Mouse (Mus musculus): ENCODE data around the gene Hoxa11. TPM values are rescaled to one million over a fixed set of nuclear protein-coding genes. Genes with fewer than 3 reads are reported as not detected.

Gene Hoxa11
- polyA plus RNA-seq, 1 experiment from 2014 or later = 66.3 TPM

GRCm38 (mm10) chr6:52241001-52241621, 4.5 kb downstream of the Hoxa11 start:
- no peaks in the 10 kb centered on the region for H3K27me3 ChIP-seq (ENCODE audit: control insufficient read depth, insufficient read depth, low read length)
- 2% methylated on average over 9 of the region's 9 CpGs for WGBS
- ATAC-seq (ENCODE audit: insufficient number of reproducible peaks, low FRiP score, low TSS enrichment, low read depth) (no peak), DNase-seq (ENCODE audit: low spot score) (peak; percentile 68)
- no peaks in the 10 kb centered on the region for H3K9me3 ChIP-seq (ENCODE audit: control insufficient read depth, low read length)
- H3K4me2 ChIP-seq (ENCODE audit: low read depth, severe bottlenecking) = peak overlapping the region; percentile 83
- H3K4me1 ChIP-seq (ENCODE audit: control insufficient read depth, insufficient read depth, low read length) = peaks cover 15% of the 10 kb centered on the region
- H3K4me3 ChIP-seq (ENCODE audit: low read depth, low read length) = peak overlapping the region; percentile 99
- H3K9ac ChIP-seq (ENCODE audit: low read length) = peak overlapping the region; percentile 100
- H3K27ac ChIP-seq (replicated peaks; ENCODE audit: low read depth, low read length) = peak overlapping the region; percentile 99
- no peaks in the 10 kb centered on the region for H3K36me3 ChIP-seq (ENCODE audit: control insufficient read depth, insufficient read depth, low read length)

GRCm38 (mm10) chr6:52240389-52241000, 5.1 kb downstream of the Hoxa11 start, which contains the start of gene Hoxa10:
TSS of gene Hoxa10 (minus strand) at chr6:52240854.
- Histone ChIP-seq H3K27me3 (ENCODE audit: control insufficient read depth, insufficient read depth, low read length) (no peaks in the 10 kb centered on the region), H3K4me1 (ENCODE audit: control insufficient read depth, insufficient read depth, low read length) (peaks cover 15% of the 10 kb centered on the region), H3K9me3 (ENCODE audit: control insufficient read depth, low read length) (no peaks in the 10 kb centered on the region), H3K9ac (ENCODE audit: low read length) (peak within 1 kb of the TSS; percentile 100), H3K4me2 (ENCODE audit: low read depth, severe bottlenecking) (peak within 1 kb of the TSS; percentile 83), H3K4me3 (ENCODE audit: low read depth, low read length) (peak within 1 kb of the TSS; percentile 99), H3K36me3 (ENCODE audit: control insufficient read depth, insufficient read depth, low read length) (no peaks in the 10 kb centered on the region), H3K27ac (replicated peaks; ENCODE audit: low read depth, low read length) (peak within 1 kb of the TSS; percentile 99)
- DNase-seq (ENCODE audit: low spot score) (no peak), ATAC-seq (ENCODE audit: insufficient number of reproducible peaks, low FRiP score, low TSS enrichment, low read depth) (peak; percentile 45)
- WGBS = under 1% methylated on average over 35 of the region's 35 CpGs

- under 1% methylated on average over 30 of the region's 30 CpGs for WGBS
- H3K4me1 ChIP-seq (ENCODE audit: control insufficient read depth, insufficient read depth, low read length) = peaks cover 15% of the 10 kb centered on the region
These were observed 5.8 kb downstream of the Hoxa11 start for GRCm38 (mm10) chr6:52239625-52240388.

GRCm38 (mm10) chr6:52238976-52239375, 6.6 kb downstream of the Hoxa11 start:
- Histone ChIP-seq H3K27ac (replicated peaks; ENCODE audit: low read depth, low read length) (peak overlapping the region; percentile 99), H3K4me1 (ENCODE audit: control insufficient read depth, insufficient read depth, low read length) (peaks cover 15% of the 10 kb centered on the region), H3K36me3 (ENCODE audit: control insufficient read depth, insufficient read depth, low read length) (peaks cover 1% of the 10 kb centered on the region; the same call in 1 of the 2 replicates), H3K9ac (ENCODE audit: low read length) (peak overlapping the region; percentile 100), H3K27me3 (ENCODE audit: control insufficient read depth, insufficient read depth, low read length) (no peaks in the 10 kb centered on the region), H3K9me3 (ENCODE audit: control insufficient read depth, low read length) (no peaks in the 10 kb centered on the region), H3K4me3 (ENCODE audit: low read depth, low read length) (peak overlapping the region; percentile 99), H3K4me2 (ENCODE audit: low read depth, severe bottlenecking) (peak overlapping the region; percentile 75)
- DNase-seq (ENCODE audit: low spot score) (peak; percentile 75), ATAC-seq (ENCODE audit: insufficient number of reproducible peaks, low FRiP score, low TSS enrichment, low read depth) (no peak)
- 0% methylated on average over 7 of the region's 7 CpGs for WGBS

More at GRCm38 (mm10) chr6:52239625-52240388, 5.8 kb downstream of the Hoxa11 start:
- ATAC-seq (ENCODE audit: insufficient number of reproducible peaks, low FRiP score, low TSS enrichment, low read depth) (no peak), DNase-seq (ENCODE audit: low spot score) (peak; percentile 73)
- H3K4me2 ChIP-seq (ENCODE audit: low read depth, severe bottlenecking) = peak overlapping the region; percentile 83
- H3K27ac ChIP-seq (replicated peaks; ENCODE audit: low read depth, low read length) = peak overlapping the region; percentile 99
- peak overlapping the region; percentile 100 for H3K9ac ChIP-seq (ENCODE audit: low read length)
- no peaks in the 10 kb centered on the region for H3K36me3 ChIP-seq (ENCODE audit: control insufficient read depth, insufficient read depth, low read length)
- H3K27me3 ChIP-seq (ENCODE audit: control insufficient read depth, insufficient read depth, low read length) = no peaks in the 10 kb centered on the region
- H3K4me3 ChIP-seq (ENCODE audit: low read depth, low read length) = peak overlapping the region; percentile 99
- H3K9me3 ChIP-seq (ENCODE audit: control insufficient read depth, low read length) = no peaks in the 10 kb centered on the region

- DNase-seq (ENCODE audit: low spot score) (peak; percentile 69), ATAC-seq (ENCODE audit: insufficient number of reproducible peaks, low FRiP score, low TSS enrichment, low read depth) (no peak)
- peak overlapping the region; percentile 99 for H3K27ac ChIP-seq (replicated peaks; ENCODE audit: low read depth, low read length)
- H3K4me3 ChIP-seq (ENCODE audit: low read depth, low read length) = peak overlapping the region; percentile 99
- no peaks in the 10 kb centered on the region for H3K9me3 ChIP-seq (ENCODE audit: control insufficient read depth, low read length)
- WGBS = 0% methylated on average over 7 of the region's 7 CpGs
- H3K36me3 ChIP-seq (ENCODE audit: control insufficient read depth, insufficient read depth, low read length) = peaks cover 2% of the 10 kb centered on the region; the same call in 1 of the 2 replicates
- peaks cover 12% of the 10 kb centered on the region for H3K4me1 ChIP-seq (ENCODE audit: control insufficient read depth, insufficient read depth, low read length)
- H3K27me3 ChIP-seq (ENCODE audit: control insufficient read depth, insufficient read depth, low read length) = no peaks in the 10 kb centered on the region
- peak overlapping the region; percentile 75 for H3K4me2 ChIP-seq (ENCODE audit: low read depth, severe bottlenecking)
- H3K9ac ChIP-seq (ENCODE audit: low read length) = peak overlapping the region; percentile 100
These were observed 7.5 kb downstream of the Hoxa11 start for GRCm38 (mm10) chr6:52238155-52238545.

- Histone ChIP-seq H3K36me3 (ENCODE audit: control insufficient read depth, insufficient read depth, low read length) (peaks cover 2% of the 10 kb centered on the region; the same call in 1 of the 2 replicates), H3K4me1 (ENCODE audit: control insufficient read depth, insufficient read depth, low read length) (peaks cover 6% of the 10 kb centered on the region), H3K27me3 (ENCODE audit: control insufficient read depth, insufficient read depth, low read length) (no peaks in the 10 kb centered on the region), H3K4me3 (ENCODE audit: low read depth, low read length) (peak overlapping the region; percentile 99), H3K9me3 (ENCODE audit: control insufficient read depth, low read length) (no peaks in the 10 kb centered on the region), H3K9ac (ENCODE audit: low read length) (peak overlapping the region; percentile 100), H3K4me2 (ENCODE audit: low read depth, severe bottlenecking) (peak overlapping the region; percentile 75), H3K27ac (replicated peaks; ENCODE audit: low read depth, low read length) (peak overlapping the region; percentile 99)
- 2% methylated on average over 10 of the region's 10 CpGs for WGBS
- DNase-seq (ENCODE audit: low spot score) (peak; percentile 70), ATAC-seq (ENCODE audit: insufficient number of reproducible peaks, low FRiP score, low TSS enrichment, low read depth) (no peak)
These were observed 8.1 kb downstream of the Hoxa11 start for GRCm38 (mm10) chr6:52237346-52238154.

- ATAC-seq (ENCODE audit: insufficient number of reproducible peaks, low FRiP score, low TSS enrichment, low read depth) (no peak), DNase-seq (ENCODE audit: low spot score) (no peak)
- peak overlapping the region; percentile 100 for H3K9ac ChIP-seq (ENCODE audit: low read length)
These were observed 8.8 kb downstream of the Hoxa11 start for GRCm38 (mm10) chr6:52236806-52237205.

More at GRCm38 (mm10) chr6:52236806-52237205, 8.8 kb downstream of the Hoxa11 start:
- H3K4me3 ChIP-seq (ENCODE audit: low read depth, low read length) = peak overlapping the region; percentile 99
- no peaks in the 10 kb centered on the region for H3K9me3 ChIP-seq (ENCODE audit: control insufficient read depth, low read length)
- peaks cover 1% of the 10 kb centered on the region; the same call in 1 of the 2 replicates for H3K4me1 ChIP-seq (ENCODE audit: control insufficient read depth, insufficient read depth, low read length)
- no peaks in the 10 kb centered on the region for H3K27me3 ChIP-seq (ENCODE audit: control insufficient read depth, insufficient read depth, low read length)
- H3K4me2 ChIP-seq (ENCODE audit: low read depth, severe bottlenecking) = peak overlapping the region; percentile 75
- peaks cover 2% of the 10 kb centered on the region; the same call in 1 of the 2 replicates for H3K36me3 ChIP-seq (ENCODE audit: control insufficient read depth, insufficient read depth, low read length)
- peak overlapping the region; percentile 99 for H3K27ac ChIP-seq (replicated peaks; ENCODE audit: low read depth, low read length)
- WGBS = 5% methylated on average over 3 of the region's 3 CpGs

All from limb, embryonic 11.5 days (tissue).